Mouse (Mus musculus): ENCODE measurements around the gene Prss46.

Gene Prss46

GRCm38 (mm10) chr9:110858967-110859596 is 14.8 kb downstream of the Prss46 start:
- DNase-seq (ENCODE audit: low spot score in 2 of 2) = no peak

DNA sequence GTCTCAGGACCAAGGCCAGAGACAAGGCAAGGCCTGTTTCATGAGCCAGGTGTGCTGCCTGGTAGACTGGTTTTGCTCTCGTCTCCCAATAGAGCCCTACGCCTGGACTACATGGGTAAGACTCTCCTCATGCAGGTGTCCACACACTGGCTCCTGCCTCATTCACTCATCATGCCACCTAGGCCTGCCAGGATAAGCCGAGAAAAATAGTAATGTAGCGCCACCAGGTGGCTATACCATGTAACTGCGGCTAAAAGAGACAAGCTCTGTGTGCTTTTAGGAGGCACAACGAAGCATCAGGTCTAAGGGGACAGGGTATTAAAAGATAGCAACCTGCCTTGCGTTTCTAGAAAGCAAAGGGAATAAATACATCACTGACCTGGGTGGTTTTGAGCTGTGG is 26.7 kb downstream of the Prss46 start:
- no peak for DNase-seq (ENCODE audit: low spot score in 2 of 2)

DNA sequence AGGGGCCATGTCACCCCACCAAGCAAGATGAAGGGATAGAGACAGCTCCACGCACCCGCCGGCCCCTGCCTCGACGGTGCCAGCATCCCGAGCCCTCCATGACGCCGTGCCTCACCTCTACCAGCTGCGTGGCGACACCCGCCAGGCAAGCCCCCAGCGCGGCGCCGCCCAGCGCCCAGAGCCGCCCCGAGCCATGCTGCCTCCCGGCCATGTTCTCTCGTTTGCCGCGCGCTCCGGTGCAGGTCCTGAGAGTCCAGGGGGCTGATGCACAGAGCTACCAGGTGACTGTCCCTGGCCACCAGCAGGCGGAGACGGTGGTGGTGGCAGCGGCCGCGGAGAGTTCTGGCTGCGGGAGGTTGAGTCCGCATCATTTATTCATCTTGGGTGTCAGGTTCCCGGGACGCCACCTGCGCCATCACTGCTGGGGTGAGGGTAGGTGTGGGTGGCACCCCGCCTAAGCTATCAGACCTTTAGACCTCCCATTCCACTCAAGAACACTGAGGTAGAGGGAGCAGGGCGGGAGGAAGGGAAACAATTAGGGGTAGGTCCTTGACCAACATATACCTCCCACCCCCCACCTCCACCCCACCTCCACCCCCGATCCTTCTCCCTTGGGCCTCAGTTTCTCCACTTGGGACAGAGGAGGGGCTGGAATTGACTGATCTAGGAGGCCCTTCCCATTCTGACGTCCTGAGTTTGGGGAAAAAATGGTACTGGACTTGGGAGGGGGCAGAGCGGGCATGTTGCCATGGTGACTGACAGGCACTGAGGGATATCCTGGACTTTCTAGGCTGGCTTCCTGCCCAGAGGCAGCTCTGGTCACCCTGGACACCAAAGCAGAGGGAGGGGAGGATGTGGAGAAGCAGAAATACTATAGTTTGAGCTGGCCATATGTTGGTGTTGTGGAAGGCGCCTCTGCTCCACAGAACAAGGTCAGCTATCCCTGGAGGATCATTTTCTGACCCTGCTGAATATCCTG is 29.7 kb downstream of the Prss46 start:
- DNase-seq (ENCODE audit: low spot score in 2 of 2) = no peak

DNA sequence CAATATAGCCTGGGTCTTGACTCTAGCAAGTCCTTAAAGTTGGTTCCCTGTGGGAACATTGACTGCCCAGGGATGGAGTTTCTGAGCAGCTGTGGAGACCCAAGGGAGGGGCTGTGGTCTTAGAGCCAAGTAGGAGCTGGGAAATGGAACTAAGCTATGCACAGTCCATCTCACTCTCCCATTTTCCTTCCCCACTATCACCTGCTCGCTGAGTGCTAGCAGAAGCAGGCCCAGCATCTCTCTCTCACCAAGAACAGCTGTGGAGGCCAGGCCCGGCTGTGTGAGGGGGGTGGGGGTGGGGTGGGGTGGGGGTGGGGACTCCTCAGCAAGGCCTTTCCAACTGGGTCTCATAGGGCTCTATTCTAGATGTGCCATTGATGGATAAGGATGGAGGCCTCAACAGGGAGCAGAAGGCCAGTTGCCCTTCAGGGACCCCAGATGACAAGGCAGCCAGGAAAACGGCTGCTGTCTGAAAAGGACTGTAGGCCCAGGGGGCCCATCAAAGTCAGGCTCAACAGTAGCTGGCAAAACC is 30.4 kb downstream of the Prss46 start:
- no peak for DNase-seq (ENCODE audit: low spot score in 2 of 2)

DNA sequence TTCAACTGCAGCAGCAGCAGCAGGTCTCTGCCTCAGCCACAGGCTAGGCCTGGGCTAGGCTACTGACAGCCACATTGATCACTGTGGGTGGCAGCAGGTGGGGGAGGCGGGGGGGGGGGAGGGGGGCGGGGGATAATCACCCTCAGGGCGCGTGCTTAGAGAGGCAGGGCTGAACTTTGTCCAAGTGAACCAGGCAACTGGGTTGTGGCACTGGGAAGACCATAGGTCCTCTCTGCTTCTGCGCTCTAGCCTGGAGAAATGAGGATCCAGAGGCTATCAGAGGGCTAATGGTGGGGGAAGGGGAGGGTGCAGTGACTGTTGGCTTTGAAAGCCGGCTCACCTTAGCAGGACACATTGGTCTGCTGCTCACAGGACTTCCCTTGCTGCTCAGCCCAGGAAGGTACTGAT is 31.0 kb downstream of the Prss46 start:
- no peak for DNase-seq (ENCODE audit: low spot score in 2 of 2)

DNA sequence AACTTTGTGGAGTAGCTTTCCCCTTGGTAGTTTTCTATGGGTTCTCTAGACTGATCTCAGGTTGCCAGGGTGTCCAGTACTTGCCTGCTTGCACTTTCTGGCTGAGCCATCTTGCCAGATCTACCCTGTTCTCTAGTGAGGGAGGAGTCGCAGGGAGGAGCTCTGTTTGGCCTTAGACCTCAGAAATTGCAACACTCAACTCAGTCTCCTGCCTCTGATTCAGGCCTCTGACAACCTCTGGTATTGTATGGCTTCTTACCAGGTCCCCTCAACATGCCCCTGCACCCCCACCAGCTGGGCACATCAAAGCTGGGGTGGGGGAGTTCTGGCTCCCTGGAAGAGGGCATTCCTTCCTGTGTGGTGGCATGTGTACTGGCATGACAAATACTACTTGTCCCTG is 33.0 kb downstream of the Prss46 start:
- DNase-seq (ENCODE audit: low spot score in 2 of 2) = no peak

DNA sequence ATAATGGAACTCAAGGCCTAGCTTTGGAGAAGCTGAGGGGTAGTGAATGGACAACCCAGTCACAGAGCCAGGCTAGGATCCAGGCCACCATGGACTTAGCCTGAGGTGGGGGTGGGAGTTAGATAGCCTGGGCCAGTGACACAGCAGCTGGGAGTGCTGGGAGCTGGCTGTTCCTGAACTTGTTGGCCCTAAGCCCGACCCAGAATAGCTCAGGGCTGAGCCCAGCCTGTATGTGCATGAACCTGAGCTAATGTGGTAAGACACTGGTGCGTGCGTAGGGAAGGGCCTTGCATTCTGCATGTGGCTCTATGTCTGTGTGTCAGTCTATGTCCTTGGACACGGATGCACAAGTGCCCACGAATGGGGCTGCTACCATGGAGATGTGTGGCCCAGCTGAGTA is 33.6 kb downstream of the Prss46 start:
- no peak for DNase-seq (ENCODE audit: low spot score in 2 of 2)

GRCm38 (mm10) chr9:110879191-110879920 is 35.0 kb downstream of the Prss46 start, which contains the start of gene Als2cl:
Gene Als2cl, plus strand, starts transcription at chr9:110879870.
- DNase-seq (ENCODE audit: low spot score in 2 of 2) = no peak

- DNase-seq (ENCODE audit: low spot score in 2 of 2) = peak in 1 of 2 experiments; percentile 54
Measured at GRCm38 (mm10) chr9:110879998-110880561, 35.8 kb downstream of the Prss46 start, which contains the start of gene Tmie. Gene Tmie, minus strand, starts transcription at chr9:110880113.

DNA sequence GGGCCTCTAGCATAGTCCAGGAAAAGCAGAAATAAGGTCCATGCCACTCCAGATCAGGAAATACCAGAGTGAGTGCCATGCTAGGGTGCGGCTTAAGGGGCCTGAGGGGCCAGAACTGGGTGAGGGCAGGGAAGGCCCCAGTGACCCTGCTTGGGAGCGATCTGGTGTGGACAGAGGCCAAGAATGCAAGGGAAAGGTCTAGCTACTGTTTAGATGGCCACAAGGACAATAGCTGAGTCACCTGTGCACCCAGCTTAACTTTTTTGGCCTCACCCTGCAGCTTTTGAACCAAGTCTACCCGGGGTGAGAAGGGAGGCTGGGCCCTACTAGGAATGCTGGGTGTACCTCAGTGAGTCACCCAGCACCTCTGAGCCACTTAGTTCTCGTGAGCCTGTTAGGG is 36.5 kb downstream of the Prss46 start:
- no peak for DNase-seq (ENCODE audit: low spot score in 2 of 2)

DNA sequence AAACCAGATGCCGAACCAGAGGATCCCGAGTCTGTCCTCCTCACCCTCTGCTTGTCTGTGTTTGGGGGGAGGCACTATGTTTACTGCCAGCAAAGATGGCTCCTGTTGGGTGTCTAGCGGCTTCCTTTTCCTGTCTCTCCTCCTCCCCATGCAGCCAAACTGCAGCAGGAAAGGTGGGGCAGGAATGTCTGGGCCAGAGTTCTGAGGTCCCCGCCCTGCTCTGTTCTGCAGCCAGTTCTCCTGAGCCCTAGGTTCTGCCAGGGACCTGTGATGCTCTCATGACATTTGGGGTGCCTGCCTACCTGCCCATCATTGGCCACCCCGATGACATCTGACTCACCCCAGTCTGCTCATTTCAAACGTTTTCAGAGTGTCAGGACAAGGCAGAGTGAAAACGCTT is 37.6 kb downstream of the Prss46 start:
- DNase-seq (ENCODE audit: low spot score in 2 of 2) = no peak

DNA sequence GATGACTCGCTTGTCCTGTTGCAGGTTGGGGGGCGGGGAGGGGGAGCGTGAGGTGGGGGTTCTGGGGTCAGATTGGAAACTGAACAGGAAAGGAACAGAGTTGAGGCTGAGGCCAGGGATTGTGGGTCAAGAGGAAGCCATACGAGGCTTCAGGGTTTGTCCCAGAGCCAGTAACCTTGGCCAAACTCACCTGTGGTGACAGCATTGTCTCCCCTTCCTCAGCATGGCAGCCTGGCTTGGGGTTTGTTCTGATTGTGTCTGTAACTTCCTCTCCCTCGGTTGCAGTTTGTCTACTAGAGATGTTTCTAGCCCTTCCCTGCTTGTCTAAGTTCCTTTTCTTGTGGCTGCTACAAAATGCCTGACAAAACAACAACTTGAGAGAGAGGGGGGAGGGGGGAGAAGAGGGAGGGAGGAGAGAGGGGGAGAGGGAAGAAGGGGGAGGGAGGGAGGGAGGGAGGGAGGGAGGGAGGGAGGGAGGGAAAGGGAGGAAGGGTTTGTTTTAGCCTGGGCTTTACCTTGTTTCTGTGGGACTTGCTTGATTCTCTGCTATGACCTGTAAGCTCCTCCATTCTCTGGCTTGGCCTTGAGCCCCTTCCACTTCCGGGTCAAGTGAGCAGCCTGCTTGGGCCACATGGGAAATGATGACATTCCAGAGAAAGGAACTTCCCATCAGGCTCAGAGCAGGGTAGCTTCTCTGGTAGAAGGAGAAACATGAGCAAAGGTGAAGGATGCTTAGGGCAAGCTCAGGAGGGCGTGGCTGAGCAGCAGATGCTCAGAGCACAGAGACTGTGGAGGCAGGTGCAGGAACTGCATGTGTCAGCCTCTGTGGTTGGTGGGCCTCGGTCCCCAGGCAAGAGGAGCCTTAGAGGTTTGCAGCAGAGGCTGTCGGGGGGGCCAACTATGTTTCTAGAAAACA is 43.3 kb downstream of the Prss46 start:
- DNase-seq (ENCODE audit: low spot score in 2 of 2) = peak; percentile 58 to 67

DNA sequence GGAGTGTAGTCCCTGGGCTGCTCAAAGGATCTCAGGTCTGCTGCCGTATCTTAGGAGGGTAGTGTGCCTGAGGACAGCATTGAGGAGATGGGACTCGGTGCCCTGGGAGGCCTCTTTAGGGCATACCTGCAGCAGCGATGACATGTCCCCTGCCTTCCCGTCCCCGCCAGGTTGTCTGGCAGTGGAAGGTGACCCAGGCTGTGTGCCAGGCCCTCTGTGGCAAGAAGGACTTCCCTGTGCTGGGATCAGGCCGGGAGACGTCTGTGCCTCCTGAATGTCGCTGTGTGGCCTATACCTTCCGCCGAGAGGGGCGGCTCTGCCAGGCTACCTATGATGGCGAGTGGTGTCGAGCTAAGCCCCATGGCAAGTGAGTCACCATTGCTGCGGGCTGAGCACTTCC is 44.6 kb downstream of the Prss46 start:
- DNase-seq (ENCODE audit: low spot score in 2 of 2) = no peak

DNA sequence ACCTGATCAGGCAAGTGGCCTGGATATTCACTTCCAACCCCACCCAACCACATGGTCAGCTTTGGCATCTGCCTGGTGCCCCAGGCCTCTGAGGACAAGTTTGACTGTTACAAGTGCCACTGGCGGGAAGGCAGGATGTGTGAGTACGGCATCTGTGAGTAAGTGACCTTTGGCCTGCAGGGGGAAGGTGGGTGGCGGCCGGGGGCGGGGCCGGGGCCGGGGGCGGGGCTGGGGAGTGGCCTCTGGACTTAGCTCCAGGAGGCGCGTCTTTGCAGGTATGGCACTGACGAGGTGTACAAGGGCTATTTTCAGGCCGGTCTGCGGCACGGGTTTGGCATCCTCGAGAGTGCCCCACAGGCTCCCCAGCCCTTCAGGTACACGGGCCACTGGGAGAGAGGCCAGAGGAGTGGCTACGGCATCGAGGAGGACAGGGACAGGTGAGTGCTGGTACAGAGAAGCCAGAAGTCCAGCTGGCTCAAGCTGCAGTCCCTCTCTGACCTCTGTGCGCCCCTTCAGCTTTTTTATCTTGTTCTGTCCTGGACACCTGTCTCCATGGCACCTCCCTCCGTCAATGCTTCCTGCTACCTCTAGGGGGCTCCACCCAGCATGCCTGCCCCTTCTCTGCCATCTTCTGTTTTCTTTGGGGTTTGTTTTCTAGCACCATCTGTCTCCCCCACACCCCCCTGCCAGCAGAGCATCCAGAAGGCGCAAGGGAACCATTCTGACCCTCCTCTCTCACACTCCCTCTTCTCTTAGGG is 45.9 kb downstream of the Prss46 start:
- DNase-seq (ENCODE audit: low spot score in 2 of 2) = no peak

- no peak for DNase-seq (ENCODE audit: low spot score in 2 of 2)
Measured at GRCm38 (mm10) chr9:110891077-110891828, 46.9 kb downstream of the Prss46 start.

DNA sequence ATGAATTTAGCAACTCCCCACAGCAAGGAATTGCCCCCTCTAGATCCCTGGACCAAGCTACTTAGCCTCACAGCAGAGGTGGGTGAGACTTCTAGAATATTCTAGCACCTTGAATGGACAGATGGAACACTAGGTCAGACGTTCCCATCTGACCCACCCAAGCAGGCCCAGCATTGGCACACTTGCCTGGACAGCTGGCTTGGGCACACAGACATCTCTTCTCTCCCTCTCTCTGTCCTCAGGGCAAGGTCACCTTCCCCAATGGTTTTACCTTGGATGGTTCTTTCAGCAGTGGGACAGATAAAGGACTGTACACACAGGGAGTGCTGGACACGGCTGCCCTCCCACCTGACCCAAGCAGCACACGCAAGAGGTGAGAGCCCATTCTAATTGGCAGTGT is 48.2 kb downstream of the Prss46 start:
- no peak for DNase-seq (ENCODE audit: low spot score in 2 of 2)

- no peak for DNase-seq (ENCODE audit: low spot score in 2 of 2)
Measured at GRCm38 (mm10) chr9:110893429-110893828, 49.1 kb downstream of the Prss46 start.

GRCm38 (mm10) chr9:110895507-110895906 is 51.2 kb downstream of the Prss46 start:
- DNase-seq (ENCODE audit: low spot score in 2 of 2) = peak; percentile 75 to 79

GRCm38 (mm10) chr9:110895994-110896393 is 51.7 kb downstream of the Prss46 start:
- no peak for DNase-seq (ENCODE audit: low spot score in 2 of 2)

Data from thymus, postnatal 10 days (tissue).